Mouse (Mus musculus): ENCODE results near the gene Polg2.
"Not testable (repeated sequence)": the region's sequence is repeated elsewhere in the genome, so short reads cannot be mapped to it uniquely, and the experiment has no call there.

The Polg2 gene

DNA sequence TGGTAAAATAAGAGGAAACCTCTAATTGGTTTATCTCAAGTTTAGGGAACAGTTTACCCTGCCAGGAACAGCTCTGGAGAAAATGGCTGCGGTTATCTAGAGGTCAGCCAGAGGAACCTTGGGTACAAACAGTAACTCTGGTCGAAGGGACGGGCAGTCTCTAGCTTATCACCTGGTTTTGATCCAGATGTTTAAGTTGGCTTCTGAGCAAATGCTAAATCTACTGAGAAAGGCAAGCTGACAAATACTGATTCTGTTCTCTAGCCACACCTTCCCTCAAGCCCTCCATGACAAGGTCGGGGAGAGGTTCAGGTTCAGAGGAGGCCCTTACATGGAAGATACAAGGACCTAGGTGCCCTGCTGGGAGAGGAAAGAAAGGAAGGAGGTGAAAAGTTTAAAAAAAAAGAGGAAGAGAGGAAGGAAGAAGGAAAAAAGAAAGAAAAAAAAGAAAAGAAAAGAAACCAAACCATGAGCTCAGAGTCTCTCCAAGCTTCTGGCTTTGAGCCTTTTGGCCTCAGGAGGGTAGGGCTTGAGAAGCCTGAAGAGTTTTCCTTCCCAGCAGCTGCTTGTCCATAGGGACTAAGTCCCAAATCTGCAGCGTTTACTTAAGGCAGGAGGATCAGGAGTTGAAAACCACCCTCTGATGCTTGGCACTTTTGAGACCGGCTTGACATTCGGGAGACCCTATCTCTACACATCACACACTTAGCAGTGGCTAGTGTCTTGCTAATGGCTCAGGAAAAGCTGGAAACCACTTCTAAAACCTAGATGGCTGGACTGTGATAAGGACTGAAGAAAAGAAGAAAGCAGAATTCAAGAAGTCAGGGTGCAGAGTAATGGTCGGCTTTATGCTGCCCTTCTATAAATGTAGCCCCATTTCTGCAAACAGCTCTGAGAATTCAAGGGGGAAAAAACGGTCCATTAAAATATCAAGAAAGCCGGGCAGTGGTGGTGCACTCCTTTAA is 50.7 kb downstream of the Polg2 start:
- DNase-seq (ENCODE audit: extremely low spot score, low read depth, low spot score): no peak

DNA sequence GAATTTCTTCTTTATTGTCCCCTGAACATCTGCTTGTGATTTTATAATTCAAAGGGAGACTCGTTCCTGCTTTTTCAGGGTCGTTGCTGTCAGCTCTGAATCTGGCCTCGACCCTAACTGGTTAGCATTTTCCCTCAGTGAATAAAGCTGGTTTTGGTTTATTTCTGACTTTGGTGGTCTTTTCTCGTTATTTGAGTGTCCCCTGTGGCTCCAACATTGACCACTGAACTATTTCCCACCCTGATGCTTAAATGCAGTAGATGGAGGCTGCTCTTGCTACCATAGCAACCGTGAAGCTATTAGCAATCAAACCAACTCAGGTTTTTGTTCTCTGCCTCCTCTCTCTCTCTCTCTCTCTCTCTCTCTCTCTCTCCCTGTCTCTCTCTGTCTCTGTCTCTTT is 51.4 kb downstream of the Polg2 start:
- DNase-seq (ENCODE audit: extremely low spot score, low read depth, low spot score): peak; percentile 42

GRCm38 (mm10) chr11:106724916-106725235 is 54.5 kb downstream of the Polg2 start:
- not testable (repeated sequence) for DNase-seq (ENCODE audit: extremely low spot score, low read depth, low spot score)

DNA sequence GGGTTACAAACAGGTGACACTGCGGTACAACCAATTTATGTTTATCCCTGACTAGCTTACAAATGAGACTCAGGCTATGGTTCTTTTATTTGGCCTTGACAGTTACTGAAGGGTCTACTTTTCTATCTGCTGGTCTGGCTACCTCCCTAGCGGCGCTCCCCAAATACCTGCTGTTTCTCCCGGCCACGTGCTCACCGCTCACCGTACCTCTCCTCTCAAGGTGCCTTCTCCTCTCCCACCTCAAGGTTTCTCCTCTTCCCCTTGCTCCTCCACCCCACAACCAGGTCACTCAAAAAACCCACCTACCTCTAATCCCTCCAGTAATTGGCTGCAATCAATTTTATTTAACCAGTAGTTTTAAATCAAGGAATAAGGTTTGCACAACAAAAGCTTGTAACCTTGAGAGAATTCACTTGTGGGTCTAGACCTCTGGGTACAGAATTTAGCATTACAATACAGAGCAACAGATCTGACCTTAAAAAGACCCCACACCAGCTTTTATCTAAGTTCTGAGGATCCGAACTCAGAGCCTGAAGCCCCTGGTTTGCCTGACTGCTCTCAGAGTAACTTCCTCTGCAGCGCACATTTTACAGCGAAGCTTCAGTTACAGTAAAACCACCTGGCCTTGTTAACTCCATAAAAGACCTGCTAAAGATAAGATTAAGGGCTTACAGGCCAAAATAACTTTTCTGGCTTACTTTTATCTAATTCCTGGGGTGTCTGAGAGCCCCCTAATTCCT is 55.0 kb downstream of the Polg2 start:
- no peak for DNase-seq (ENCODE audit: extremely low spot score, low read depth, low spot score)

DNA sequence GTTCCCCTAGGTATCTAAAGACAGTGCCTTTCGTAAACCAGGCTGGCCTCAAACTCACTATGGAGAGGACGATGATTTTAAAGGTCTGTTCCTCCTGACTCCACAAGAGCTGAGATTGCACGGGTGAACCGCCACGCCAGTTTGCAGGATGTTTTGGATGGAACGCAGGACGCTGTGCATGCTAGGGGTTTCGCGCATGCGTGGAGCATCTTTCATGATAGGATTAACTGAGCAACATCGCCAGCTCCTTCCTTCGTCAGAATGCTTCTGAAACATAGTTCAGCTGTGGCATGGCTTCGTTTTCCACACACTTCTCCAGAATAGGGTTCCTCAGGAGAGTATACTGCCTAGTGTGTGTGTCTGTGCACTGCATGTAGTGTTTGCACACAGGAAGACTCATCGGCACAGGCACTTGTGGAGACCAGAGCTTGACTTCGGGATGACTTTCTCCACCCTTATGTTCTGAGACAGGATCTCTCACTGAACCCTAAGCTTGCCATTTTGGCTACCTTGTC is 55.7 kb downstream of the Polg2 start:
- no peak for DNase-seq (ENCODE audit: extremely low spot score, low read depth, low spot score)

DNA sequence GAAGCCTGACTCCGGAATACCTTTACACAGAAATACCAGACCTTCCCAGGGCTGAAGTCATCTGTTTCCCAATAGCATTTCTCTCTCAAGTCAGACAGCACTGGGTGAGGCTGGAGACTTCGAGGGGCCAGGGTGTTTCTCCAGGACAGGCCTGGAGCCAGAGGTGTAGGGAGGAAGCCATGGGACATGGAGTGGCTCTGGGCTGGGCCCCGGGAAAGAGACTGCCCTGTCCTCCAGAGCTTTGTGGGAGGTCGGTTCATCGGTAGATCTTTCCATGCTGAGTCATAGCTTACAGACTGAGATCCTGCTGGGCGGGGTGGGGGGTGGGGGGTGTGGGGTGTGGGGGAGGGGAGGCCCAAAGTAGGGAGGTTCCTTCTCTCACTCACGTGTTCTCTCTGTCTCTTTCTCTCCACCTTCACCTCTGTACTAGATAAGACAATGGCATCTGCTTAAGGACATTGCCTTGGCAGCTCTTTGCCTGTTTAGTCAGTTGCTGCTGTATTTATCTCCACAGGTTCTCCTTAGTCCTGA is 56.4 kb downstream of the Polg2 start:
- no peak for DNase-seq (ENCODE audit: extremely low spot score, low read depth, low spot score)

DNA sequence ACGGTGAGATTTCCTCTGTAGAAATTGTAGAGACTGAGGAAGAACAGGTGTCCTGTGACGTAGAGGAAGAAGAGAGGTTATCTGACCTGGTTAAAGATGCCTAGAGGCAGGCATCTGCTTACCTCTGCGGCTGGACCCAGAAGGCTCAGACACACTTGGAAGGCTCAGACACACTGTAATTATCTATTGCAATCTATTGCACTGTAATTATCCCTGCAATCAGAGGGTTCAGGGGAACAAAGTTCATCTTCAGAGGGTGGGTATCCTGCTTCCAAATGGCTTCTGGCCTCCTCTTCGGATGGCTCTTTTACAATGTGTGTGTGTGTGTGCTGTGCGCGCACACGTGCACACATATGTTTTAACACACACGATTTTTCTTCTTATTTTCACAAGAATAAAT is 59.0 kb downstream of the Polg2 start:
- DNase-seq (ENCODE audit: extremely low spot score, low read depth, low spot score): no peak

Data from hindlimb bud, embryonic 11.5 days (tissue).